Mouse (Mus musculus) cerebral cortex, adult 2 months (tissue): ENCODE measurements around the gene Tmem150b.

Experiments used
- WGBS: fragments of 180-500 bp; shearing (Covaris S2); methylation state at CpG from one replicate; pipeline ENCODE4 v1.1.7; 2018; 5-methylcytosine and 5-hydroxymethylcytosine counted together

Gene Tmem150b

GRCm38 (mm10) chr7:4731090-4731489 is 6.0 kb upstream of the Tmem150b start:
- 90% methylated on average over 5 of the region's 5 CpGs for WGBS

- 75% methylated on average over 3 of the region's 3 CpGs for WGBS
Observed at GRCm38 (mm10) chr7:4724359-4724758, 690 bp downstream of the Tmem150b start.

GRCm38 (mm10) chr7:4723508-4723907 is 1.5 kb downstream of the Tmem150b start:
- 31% methylated on average over 12 of the region's 12 CpGs for WGBS

DNA sequence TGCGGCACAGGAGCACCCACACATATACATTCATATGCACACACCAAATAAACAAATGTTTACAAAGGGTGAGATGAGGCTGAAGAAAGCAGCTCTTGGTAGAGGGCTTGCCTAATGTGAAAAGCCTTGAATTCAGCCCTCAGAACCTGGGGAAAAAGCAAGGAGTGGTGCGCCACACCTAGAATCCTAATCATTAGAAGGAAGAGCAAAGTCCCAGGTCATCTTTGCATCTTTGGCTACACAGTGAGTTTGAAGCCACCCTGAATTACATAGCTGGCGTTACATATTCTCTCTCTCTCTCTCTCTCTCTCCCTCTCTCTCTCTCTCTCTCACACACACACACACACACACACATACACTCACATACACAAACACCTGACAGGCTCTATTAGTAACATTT is 5.8 kb downstream of the Tmem150b start:
- 89% methylated on average over 3 of the region's 3 CpGs for WGBS

- WGBS, result 61% methylated on average over 6 of the region's 6 CpGs
Observed at GRCm38 (mm10) chr7:4716955-4717354, 8.1 kb downstream of the Tmem150b start.

DNA sequence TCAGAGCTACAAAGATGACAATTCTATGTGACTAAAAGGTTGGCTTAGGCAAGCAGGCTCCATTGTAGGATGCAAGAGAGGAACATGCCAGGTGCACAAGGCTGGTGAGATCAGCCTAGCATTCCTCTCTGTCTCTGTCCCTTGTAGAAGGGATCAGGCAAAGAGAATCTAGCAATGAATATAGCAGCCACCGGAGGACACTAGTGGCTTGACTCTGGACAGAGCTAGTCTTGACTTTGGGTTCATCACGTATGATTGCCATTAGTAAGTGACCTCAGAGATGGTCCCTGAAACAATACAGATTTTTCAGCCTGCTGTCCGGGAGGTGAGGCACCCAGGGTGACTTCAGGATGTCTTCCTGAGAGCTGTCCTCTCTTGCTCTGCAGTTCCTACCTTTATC is 12.5 kb downstream of the Tmem150b start:
- 88% methylated on average over 3 of the region's 3 CpGs for WGBS

DNA sequence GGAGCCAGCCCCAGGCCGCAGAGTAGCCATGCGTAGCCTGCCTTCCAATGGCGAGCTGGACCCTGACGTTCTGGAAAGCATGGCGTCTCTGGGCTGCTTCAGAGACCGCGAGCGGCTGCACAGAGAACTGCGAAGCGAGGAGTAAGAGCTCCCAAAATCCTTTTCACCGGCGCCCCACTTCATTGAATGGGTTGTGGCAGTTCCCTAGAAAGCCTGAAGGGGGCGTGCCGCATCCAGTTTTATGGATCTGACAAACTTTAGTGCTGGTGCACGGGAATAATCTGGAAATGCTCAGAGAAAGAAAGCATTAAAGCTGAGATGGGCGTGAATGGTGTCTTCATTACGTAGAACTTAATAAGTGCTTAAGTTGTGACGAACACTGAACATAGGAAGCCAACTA is 20.0 kb downstream of the Tmem150b start:
- WGBS, result 41% methylated on average over 18 of the region's 18 CpGs

DNA sequence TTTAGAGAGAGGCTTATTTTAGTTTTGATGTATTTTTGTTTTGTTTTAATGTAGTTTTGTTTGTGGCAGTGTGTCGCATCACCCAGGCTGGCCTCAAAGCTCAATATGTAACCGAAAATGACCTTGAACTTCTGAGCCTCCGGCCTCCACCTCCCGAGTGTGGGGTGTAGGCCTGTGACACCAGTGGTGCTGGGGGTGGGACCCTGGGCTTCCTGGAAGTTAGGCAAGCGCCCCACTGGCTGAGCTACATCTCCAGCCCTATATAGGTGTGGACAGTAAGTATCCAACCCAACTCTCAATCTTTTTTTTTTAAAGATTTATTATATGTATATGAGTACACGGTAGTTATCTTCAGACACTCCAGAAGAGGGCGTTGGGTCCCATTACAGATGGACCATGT is 21.9 kb downstream of the Tmem150b start:
- 90% methylated on average over 7 of the region's 7 CpGs for WGBS

- 41% methylated on average over 8 of the region's 8 CpGs for WGBS
Observed at GRCm38 (mm10) chr7:4702334-4702733, 22.7 kb downstream of the Tmem150b start.

GRCm38 (mm10) chr7:4693004-4693403 is 32.0 kb downstream of the Tmem150b start:
- 86% methylated on average over 6 of the region's 6 CpGs for WGBS

- 5% methylated on average over 35 of the region's 35 CpGs for WGBS
Observed at GRCm38 (mm10) chr7:4690951-4691653, 33.9 kb downstream of the Tmem150b start.

GRCm38 (mm10) chr7:4690387-4690786 is 34.7 kb downstream of the Tmem150b start, which contains the start of gene Brsk1:
Gene Brsk1, plus strand, starts transcription at chr7:4690604.
- 1% methylated on average over 14 of the region's 18 CpGs for WGBS

- WGBS, result 1% methylated on average over 32 of the region's 32 CpGs
Observed at GRCm38 (mm10) chr7:4684632-4685417, 40.2 kb downstream of the Tmem150b start, which contains the start of gene Hspbp1. Gene Hspbp1, minus strand, starts transcription at chr7:4685068.

- 1% methylated on average over 13 of the region's 13 CpGs for WGBS
Observed at GRCm38 (mm10) chr7:4684203-4684602, 40.8 kb downstream of the Tmem150b start.

DNA sequence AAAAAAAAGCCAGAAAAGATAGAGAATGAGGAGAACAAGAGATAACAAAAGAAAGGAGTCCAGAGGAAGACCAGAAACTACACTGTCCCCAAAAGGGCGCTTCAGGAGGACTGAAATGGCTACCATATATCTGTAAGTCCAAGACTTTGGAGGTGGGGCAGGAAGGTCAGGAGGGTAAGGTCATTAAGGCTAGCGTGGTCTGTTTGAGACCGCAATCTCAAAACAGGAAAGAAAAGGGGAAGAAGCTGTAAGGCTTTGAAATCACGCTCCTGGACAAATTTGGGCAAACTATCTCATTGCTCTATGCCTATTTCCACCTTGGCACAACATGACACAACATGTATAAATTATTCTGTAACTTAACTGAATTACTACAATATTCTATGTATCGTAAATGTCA is 41.7 kb downstream of the Tmem150b start:
- 82% methylated on average over 5 of the region's 5 CpGs for WGBS

DNA sequence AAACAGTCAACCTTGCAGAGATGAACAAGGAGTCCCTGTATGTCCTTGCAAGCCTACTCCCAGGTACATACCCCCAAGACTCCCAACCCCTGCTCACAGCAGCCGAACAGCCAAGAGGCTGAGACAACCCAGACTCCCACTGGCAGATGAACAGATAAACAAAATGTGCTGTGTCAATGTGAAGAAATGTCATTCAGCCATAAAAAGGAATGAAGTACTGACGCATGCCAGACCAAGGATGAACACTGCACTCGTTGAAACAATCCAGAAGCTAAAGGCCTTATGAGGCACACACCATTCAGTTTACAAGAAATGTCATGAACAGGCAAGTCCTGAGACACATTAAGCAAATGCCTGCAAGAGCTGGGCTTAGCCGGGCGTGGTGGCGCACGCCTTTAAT is 49.8 kb downstream of the Tmem150b start:
- 84% methylated on average over 7 of the region's 7 CpGs for WGBS

DNA sequence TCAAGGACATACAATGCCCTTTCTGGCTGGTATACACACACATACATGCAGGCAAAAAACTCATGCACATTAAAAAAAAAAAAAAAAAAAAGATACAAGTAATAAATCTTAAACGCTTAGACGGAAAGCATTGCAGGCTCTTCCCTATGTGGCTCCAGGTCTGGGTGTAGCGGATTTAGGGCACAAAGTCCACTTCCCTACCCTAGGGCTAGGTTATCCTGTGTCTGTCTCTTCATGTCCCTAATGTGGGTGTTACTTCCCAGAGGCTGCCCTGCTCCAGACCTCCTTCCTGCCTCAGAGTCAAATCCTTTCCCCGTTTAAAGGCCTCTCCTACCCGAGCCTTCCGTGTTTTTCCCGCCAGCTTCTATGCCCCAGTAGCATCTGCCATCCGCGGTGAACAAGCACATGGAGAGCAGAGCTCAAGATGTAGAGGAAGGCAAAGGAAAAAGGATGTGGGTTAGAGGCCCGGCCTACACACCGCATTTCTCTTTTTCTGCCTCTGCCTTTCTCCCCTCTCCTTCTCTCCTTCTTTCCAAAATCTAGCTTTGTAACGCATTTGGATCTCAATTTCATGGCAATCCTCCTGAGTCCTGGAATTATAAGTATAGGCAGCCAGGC is 50.8 kb downstream of the Tmem150b start:
- WGBS, result 89% methylated on average over 12 of the region's 12 CpGs

DNA sequence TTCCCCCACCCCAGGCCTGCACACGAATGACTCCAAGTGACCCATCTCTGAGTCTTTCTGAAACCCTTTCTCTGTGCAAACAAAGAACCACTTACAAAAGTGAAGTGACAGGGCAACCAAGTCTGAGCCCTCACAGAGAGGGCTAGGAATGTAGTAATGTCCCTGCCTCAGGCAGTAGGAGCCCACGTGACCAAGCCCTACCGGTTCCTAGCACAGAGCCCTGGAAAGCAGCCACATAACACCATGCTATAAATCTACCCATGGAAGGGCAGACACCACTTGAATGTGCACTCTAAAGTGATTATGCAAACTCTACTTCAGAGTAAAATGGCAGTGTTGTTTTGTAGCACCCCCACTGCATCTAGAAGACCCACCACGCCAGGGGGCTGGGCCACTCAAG is 53.1 kb downstream of the Tmem150b start:
- WGBS, result 58% methylated on average over 4 of the region's 4 CpGs

GRCm38 (mm10) chr7:4670655-4671255 is 54.3 kb downstream of the Tmem150b start:
- WGBS, result 87% methylated on average over 8 of the region's 8 CpGs

DNA sequence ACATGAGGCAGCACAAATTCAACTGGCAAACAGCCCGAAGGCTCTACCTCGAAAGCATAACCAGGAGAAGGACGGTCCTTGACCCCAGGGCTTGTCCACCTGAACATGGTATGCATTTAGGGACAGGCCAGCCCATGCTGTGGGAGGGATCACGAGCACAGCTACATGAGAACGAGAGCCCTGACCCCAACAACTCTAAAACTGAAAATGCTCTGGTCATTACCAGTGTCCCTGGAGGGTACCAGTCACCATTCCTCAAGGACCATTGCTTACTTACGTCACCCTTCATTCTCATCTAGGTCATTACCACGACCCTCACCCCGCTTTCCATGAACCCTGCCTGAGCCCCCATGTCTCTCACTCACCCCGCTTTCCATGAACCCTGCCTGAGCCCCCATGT is 55.9 kb downstream of the Tmem150b start:
- WGBS, result 96% methylated on average over 9 of the region's 9 CpGs

- WGBS, result 94% methylated on average over 8 of the region's 8 CpGs
Observed at GRCm38 (mm10) chr7:4668506-4668905, 56.5 kb downstream of the Tmem150b start.

DNA sequence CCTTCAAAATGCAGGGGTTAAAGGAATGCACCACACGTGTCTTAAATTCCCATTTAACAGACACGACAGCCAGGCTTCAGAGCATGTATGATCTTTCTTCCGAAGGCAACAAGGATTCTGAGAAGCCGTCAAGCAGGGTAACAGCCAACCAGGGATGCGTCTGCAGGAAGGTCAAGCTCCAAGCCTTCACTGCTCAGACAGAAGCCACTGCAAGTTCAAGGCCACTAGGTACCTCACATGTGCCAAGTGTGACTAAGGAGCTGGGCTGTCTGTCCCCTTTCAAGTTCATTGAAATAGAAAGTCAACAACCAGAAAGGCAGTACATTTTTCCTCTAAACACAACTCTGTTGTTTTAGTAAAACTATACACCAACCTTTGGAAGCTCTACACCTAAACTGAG is 58.2 kb downstream of the Tmem150b start:
- 98% methylated on average over 5 of the region's 5 CpGs for WGBS
